Mouse (Mus musculus) heart, adult 2 months (tissue): ENCODE results near the gene Dusp12. TPM values are rescaled to one million over a fixed set of nuclear protein-coding genes. Genes with fewer than 3 reads are reported as not detected.
A peak's percentile ranks its signal among the peaks of the same experiment; 100 is the strongest.

Experiments
- DNase-seq, 2 experiments: peaks; one replicate each; pipeline ENCODE4 v3.0.0; 2021
- H3K27ac ChIP-seq: fragments of 200-600 bp; 2 replicates; pipeline ENCODE4 v1.8.1; 2022
- H3K27me3 ChIP-seq: fragments of 200-500 bp; 2 replicates; pipeline ENCODE4 v1.6.1; 2012; ENCODE audit warnings: mild to moderate bottlenecking, low read length, inconsistent platforms, mixed read lengths; ENCODE audit not compliant: control insufficient read depth, insufficient read depth
- H3K36me3 ChIP-seq: fragments of 200-500 bp; 2 replicates; pipeline ENCODE4 v1.6.1; 2012; ENCODE audit warnings: low read length, inconsistent platforms; ENCODE audit not compliant: control insufficient read depth, insufficient read depth
- H3K4me1 ChIP-seq: fragments of 200-500 bp; 2 replicates; pipeline ENCODE4 v1.6.1; 2011; ENCODE audit warnings: low read length; ENCODE audit not compliant: control insufficient read depth, insufficient read depth
- H3K4me3 ChIP-seq: fragments of 200-600 bp; 2 replicates; pipeline ENCODE4 v1.8.1; 2022
- H3K79me2 ChIP-seq: fragments of 200-500 bp; replicated peaks from 2 replicates; pipeline ENCODE4 v1.6.1; 2012; ENCODE audit warnings: mild to moderate bottlenecking, inconsistent platforms, low read length, moderate library complexity, mixed read lengths; ENCODE audit not compliant: control insufficient read depth, insufficient read depth
- H3K9ac ChIP-seq: fragments of 200-500 bp; 2 replicates; pipeline ENCODE4 v1.6.1; 2012; ENCODE audit warnings: low read depth, mild to moderate bottlenecking, control low read depth, inconsistent platforms, low read length, mixed read lengths
- CTCF ChIP-seq: fragments of 200-600 bp; IDR thresholded peaks from 2 replicates; pipeline ENCODE4 v1.8.1; 2022; ENCODE audit warnings: antibody characterized with exemption, mild to moderate bottlenecking, moderate library complexity
- EP300 ChIP-seq: fragments of 200-500 bp; IDR thresholded peaks from 2 replicates; pipeline ENCODE4 v1.6.1; 2011; ENCODE audit warnings: low read depth, low read length, control low read depth; ENCODE audit not compliant: insufficient read depth
- POLR2A ChIP-seq: fragments of 200-500 bp; IDR thresholded peaks from 2 replicates; pipeline ENCODE4 v1.6.1; 2011; ENCODE audit warnings: mild to moderate bottlenecking, low read depth, low read length, control low read depth; ENCODE audit not compliant: insufficient read depth
- WGBS: fragments of 180-500 bp; shearing (Covaris S2); methylation state at CpG from one replicate; pipeline ENCODE4 v1.1.7; 2018; 5-methylcytosine and 5-hydroxymethylcytosine counted together
- intact Hi-C: fragments of 180-260 bp; cut with DNase I; formaldehyde crosslinking; loops from one replicate; pipeline ENCODE4 v1.15.1; 2025
- long read RNA-seq: library from polyadenylated mRNA; stranded (forward); transcript quantifications from one replicate; pipeline ENCODE4 v2.0.0, GENCODE M21; 2021
- polyA plus RNA-seq: library from polyadenylated mRNA; depleted of rRNA; stranded (reverse); fragments of >200 nt; gene quantifications from 2 replicates; pipeline ENCODE4 v1.2.3, GENCODE M21; 2012; rRNA removed
- total RNA-seq, 2 experiments: library from RNA; stranded (reverse); gene quantifications; 2 replicates each; pipeline ENCODE4 v1.2.3; 2021

Gene Dusp12
- total RNA-seq: 1 to 10 TPM; 6.8 to 7.0 TPM
- 6.7 and 10.3 TPM in 2 replicates for polyA plus RNA-seq
- long read RNA-seq, transcript Dusp12-201 (6 exons, 1,374 nt): major isoform, 8 of 11 reads
- long read RNA-seq, partial matches to known transcripts: 0 of 11 reads
- long read RNA-seq, other reads (novel, unspliced or antisense): 2 of 11 reads

DNA sequence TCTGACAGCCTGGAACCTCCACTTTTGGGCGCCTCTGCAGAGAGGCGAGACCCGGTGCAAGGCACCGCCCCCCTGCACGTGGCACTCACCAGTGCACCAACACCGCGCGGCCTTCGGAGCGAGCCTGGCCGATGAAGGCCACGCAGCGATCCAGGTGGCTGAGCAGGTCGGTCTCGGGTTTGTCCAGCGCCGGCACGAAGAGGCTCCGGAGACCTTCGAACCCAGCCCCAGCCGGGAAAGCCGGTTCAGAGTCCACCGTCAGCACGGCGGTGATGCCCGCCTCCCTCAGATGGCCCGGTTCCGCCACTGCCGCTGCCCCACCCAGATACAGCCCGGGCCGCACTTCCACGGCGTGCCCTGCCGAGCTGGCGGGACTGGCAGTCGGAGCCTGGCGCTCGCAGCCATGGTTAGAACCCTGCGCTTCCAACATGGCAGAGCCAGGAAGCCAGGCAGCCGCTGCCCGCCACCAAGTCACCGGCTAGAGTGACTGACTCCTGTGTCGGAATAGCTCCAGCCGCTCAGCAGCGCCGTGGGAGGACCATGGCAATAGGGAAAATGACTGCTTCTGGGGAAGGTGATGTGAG lies at the start of gene Dusp12, which contains the start of gene Gm26620:
Gene Dusp12, minus strand, starts transcription at position 563 of the 584 bp plus-strand sequence.
Gene Gm26620, plus strand, starts transcription at position 88 of the 584 bp plus-strand sequence.
- peak within 1 kb of the TSS; percentile 82 for H3K27ac ChIP-seq
- peaks cover 2% of the 10 kb centered on the region for H3K4me1 ChIP-seq
- peak; percentile 86 to 88 for DNase-seq
- no peaks in the 10 kb centered on the region; the same call in 1 of the 2 replicates for H3K79me2 ChIP-seq
- H3K9ac ChIP-seq: peak within 1 kb of the TSS; percentile 97
- intact Hi-C loops: loop anchor here (1.0 kb wide), 1 partner anchor 18 kb away; the partner anchor contains the start of gene Atf6
- peaks cover under 1% of the 10 kb centered on the region; the same call in 1 of the 2 replicates for H3K36me3 ChIP-seq
- no peak for TF ChIP-seq EP300
- TF ChIP-seq POLR2A: peak; percentile 48; the same call in 1 of the 2 replicates
- peak; percentile 87 for TF ChIP-seq CTCF
- under 1% methylated on average over 46 of the region's 46 CpGs for WGBS
- H3K4me3 ChIP-seq: peak within 1 kb of the TSS; percentile 85
- no peaks in the 10 kb centered on the region for H3K27me3 ChIP-seq

DNA sequence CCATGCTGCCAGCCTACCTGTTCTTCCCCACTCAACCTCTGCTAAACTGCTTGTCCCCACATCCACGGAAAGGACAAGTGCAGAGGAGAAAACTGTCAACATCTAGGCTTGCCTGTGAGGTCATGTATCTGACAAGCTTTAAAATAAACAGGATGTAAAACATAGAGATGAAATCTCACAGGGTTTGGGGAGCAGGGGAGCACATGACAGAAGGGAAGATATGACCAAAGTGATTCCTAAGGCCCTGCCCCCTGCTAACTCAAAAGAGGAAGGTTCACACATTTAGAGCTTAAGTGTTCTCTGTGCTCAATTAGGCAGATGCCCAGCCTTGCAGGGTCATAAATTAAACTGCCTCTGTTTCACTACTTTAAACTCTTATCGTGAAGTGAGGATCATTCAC lies 49.0 kb upstream of the Dusp12 start:
- intact Hi-C loops: no loop called here
- DNase-seq: no peak
- TF ChIP-seq POLR2A (no peak), CTCF (no peak), EP300 (no peak)
- H3K27me3 ChIP-seq: no peaks in the 10 kb centered on the region
- no peak overlapping the region for H3K4me3 ChIP-seq
- no peaks in the 10 kb centered on the region for H3K36me3 ChIP-seq
- H3K79me2 ChIP-seq: no peaks in the 10 kb centered on the region
- no peak overlapping the region for H3K27ac ChIP-seq
- H3K4me1 ChIP-seq: no peaks in the 10 kb centered on the region
- H3K9ac ChIP-seq: no peak overlapping the region
- 51% methylated on average over 2 of the region's 2 CpGs for WGBS

DNA sequence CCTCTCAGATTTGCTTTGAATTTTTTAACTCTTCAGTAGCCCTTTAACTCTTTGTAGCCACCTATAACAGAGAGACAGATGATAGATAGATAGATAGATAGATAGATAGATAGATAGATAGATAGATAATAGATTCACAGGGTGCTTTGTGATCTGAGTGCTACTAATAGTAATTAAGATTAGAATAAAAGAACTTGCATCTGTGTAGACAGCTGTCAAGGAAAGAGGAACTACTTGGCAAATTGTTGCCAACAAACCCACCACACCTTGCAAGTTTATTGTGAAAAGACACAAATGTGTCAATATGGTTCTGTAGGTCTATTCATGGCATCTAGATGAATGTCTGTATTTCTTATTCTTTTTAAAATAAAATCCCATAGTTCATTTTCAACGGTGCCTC lies 48.6 kb upstream of the Dusp12 start:
- Histone ChIP-seq H3K36me3 (no peaks in the 10 kb centered on the region), H3K9ac (no peak overlapping the region), H3K4me3 (no peak overlapping the region), H3K27me3 (no peaks in the 10 kb centered on the region), H3K4me1 (no peaks in the 10 kb centered on the region), H3K27ac (no peak overlapping the region), H3K79me2 (no peaks in the 10 kb centered on the region)
- 69% methylated on average over 1 of the region's 1 CpGs for WGBS
- no peak for DNase-seq
- intact Hi-C loops: no loop called here
- TF ChIP-seq POLR2A (no peak), EP300 (no peak), CTCF (no peak)

DNA sequence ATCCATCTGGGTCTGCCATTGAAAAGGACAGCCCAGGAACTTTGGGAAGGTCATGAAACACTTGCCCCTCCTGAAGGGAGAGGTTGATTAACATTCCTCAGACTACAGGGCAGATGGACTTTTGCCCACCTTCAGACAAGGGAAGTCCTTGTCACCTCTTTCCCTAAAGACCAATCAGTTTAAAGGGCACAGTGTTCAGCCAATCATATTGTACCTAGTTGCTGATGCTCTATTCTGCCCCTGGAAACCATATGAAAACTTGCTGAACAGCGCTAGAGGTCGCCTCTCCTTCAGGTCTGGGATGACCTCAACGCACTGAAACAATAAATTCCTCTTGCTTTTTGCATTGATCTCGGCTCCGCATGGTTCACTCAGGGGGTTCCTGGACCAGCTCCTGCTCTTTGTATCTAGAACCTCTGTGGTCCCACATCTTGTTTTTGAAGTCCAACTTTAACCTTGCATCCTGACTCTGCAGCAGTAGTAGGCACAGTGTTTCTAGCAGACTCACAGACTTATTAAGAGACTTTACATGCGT lies 48.1 kb upstream of the Dusp12 start:
- no peak overlapping the region for H3K4me3 ChIP-seq
- no peak overlapping the region for H3K27ac ChIP-seq
- 78% methylated on average over 6 of the region's 6 CpGs for WGBS
- H3K27me3 ChIP-seq: no peaks in the 10 kb centered on the region
- H3K4me1 ChIP-seq: no peaks in the 10 kb centered on the region
- H3K79me2 ChIP-seq: no peaks in the 10 kb centered on the region
- TF ChIP-seq EP300: no peak
- no peak for TF ChIP-seq CTCF
- no peak for TF ChIP-seq POLR2A
- no peak for DNase-seq
- intact Hi-C loops: no loop called here
- no peaks in the 10 kb centered on the region for H3K36me3 ChIP-seq
- H3K9ac ChIP-seq: no peak overlapping the region

DNA sequence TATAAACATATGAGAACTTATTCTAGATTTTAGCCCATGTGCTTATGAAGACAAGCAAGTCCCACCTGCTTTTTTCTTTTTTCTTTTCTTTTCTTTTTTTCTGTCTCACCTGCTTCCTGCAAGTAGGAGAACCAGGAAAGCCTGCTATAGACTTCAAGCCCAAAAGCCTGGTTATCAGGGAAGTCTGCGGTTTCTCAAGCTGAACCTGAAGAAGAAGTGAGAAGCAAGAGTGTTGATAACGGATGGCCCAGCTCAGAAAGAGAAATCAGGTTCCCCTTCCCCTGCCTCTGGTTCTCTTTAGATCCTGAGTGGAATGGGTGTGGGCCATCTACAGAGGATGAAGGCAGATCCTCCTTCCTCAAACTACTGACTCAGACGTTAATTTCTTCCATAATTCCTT lies 46.7 kb upstream of the Dusp12 start:
- WGBS: 67% methylated on average over 3 of the region's 3 CpGs
- Histone ChIP-seq H3K27ac (no peak overlapping the region), H3K27me3 (no peaks in the 10 kb centered on the region), H3K9ac (no peak overlapping the region), H3K4me3 (no peak overlapping the region), H3K36me3 (no peaks in the 10 kb centered on the region), H3K79me2 (no peaks in the 10 kb centered on the region), H3K4me1 (no peaks in the 10 kb centered on the region)
- intact Hi-C loops: no loop called here
- TF ChIP-seq POLR2A (no peak), EP300 (no peak), CTCF (no peak)
- DNase-seq: no peak

DNA sequence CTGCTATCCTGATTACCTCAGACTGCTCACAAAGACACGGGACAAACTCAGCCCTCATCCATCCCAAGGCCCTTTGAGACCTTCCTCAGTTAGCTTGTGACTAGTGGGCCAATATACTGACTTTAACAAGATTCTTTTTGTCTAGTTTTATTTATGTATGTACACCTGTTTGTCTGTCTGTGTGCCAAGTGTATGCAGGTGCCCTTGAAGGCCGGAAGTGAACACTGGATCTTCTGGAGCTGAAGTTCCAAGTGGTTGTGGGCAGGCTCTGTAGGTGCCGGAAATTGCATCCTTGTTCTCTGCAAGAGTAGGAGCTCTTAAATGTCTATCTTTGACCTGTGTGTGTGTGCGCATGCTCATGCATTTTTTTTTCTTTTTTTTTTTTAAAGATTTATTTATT lies 43.9 kb upstream of the Dusp12 start:
- Histone ChIP-seq H3K27ac (no peak overlapping the region), H3K4me3 (no peak overlapping the region), H3K9ac (no peak overlapping the region), H3K36me3 (no peaks in the 10 kb centered on the region), H3K79me2 (no peaks in the 10 kb centered on the region), H3K4me1 (no peaks in the 10 kb centered on the region), H3K27me3 (no peaks in the 10 kb centered on the region)
- TF ChIP-seq EP300 (no peak), CTCF (no peak), POLR2A (no peak)
- 83% methylated on average over 4 of the region's 4 CpGs for WGBS
- intact Hi-C loops: no loop called here
- no peak for DNase-seq
